Mouse (Mus musculus): ENCODE results near the gene Phf14. TPM values are rescaled to one million over a fixed set of nuclear protein-coding genes. Genes with fewer than 3 reads are reported as not detected.
"Not testable (repeated sequence)": the region's sequence is repeated elsewhere in the genome, so short reads cannot be mapped to it uniquely, and the experiment has no call there.

Gene Phf14
- polyA plus RNA-seq, 1 experiment from 2014 or later: 43.3 TPM

DNA sequence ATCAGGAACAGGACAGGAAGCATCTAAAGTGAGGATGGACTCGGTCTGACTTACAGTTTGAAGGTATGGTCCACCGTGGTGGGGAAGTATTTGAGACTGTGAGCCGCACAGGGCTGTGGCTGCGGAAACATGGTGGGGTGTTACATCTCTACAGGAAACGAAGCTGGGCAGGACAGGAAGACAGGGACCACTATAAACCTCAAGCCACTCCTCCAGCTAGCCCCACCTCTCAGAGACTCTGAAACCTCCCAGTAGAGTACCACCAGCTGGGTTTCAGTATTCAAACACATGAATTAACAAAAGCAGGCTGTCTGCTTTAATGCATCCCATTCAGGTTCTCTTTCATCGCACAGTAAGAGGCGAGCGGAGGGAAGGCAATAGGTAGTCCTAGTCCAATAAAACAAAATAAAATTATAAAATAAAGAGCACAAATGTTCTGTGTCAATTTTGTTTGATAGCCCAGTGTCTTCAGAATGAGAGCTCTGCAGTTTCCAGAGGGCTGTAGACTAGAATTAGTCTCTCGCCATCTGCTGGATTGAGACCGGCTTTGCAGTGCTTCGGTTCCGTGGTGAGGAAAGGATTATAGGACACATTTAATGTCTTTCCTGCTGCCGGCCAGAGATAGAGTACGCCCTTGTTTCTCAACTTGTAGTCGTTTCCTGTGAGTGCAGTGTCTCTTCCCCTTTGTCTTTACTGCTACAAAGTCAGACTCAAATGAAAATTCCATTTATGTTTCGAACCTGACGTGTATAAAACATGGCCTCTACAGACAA lies 217.6 kb downstream of the Phf14 start:
- ATAC-seq: peak; percentile 96
- CTCF ChIA-PET: interaction anchor here (0.8 kb wide), 1 partner anchor 9 kb away, joined by 3 read pairs; no protein-coding TSS in a partner anchor
- DNase-seq (ENCODE audit: low read depth, low spot score): peak; percentile 9
- peak; percentile 79 for TF ChIP-seq CTCF (IDR thresholded peaks at IDR 0.05)
- in situ Hi-C loops (cut with MboI; ENCODE audit: low pct_unique_long_range_greater_than_20kb): no loop called here
- POLR2A ChIA-PET: no interaction called here
- no peaks in the 10 kb centered on the region for H3K27me3 ChIP-seq

DNA sequence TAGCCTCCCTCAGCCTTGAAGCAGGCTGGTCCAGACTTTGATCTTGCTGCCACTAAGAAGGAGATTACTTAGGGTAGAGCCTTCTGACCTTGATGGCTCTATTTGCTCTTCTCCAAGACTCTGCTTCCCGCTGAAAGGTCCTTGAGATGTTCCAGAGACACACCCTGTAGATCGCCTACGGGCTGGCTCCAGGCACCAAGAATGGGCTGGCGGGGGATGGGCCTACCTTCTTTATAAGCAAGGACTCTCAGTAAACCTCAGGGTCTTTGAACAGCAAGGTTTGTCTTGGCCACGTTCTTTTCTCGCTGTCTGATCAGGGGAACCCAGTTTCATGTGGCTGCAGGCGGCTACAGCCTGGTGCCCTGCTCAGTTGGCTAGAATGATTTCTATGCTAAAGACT lies 219.0 kb downstream of the Phf14 start:
- ATAC-seq; CTCF ChIA-PET; in situ Hi-C loops (cut with MboI; ENCODE audit: low pct_unique_long_range_greater_than_20kb); DNase-seq (ENCODE audit: low read depth, low spot score): not testable (repeated sequence)
- POLR2A ChIA-PET: interaction anchor here (0.6 kb wide), 1 partner anchor 58 kb away, joined by 3 read pairs; no protein-coding TSS in a partner anchor
- H3K27me3 ChIP-seq: peaks cover 14% of the 10 kb centered on the region

DNA sequence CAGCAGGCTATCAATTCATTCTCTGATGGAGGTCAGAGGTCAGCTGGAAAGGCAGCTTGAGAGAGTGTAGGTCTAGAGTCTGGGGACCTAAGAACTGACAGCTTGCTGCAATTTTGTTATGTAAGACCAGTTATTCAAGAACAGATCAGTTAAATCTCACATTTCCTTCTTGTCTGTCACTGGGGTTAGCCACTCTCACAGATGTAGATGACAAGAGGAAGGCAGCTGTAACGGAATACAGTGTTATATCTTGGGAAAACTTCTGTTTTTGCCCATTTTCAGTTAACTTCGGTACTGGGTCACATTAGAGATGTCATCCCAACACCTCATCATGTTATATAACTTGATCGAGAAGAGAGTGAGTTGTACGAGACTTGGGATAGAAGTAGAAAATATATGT lies 219.7 kb downstream of the Phf14 start:
- peaks cover 21% of the 10 kb centered on the region for H3K27me3 ChIP-seq
- no peak for DNase-seq (ENCODE audit: low read depth, low spot score)
- no peak for ATAC-seq
- no peak for TF ChIP-seq CTCF (IDR thresholded peaks at IDR 0.05)
- in situ Hi-C loops (cut with MboI; ENCODE audit: low pct_unique_long_range_greater_than_20kb): no loop called here
- POLR2A ChIA-PET: no interaction called here
- CTCF ChIA-PET: no interaction called here

Other genes starting within 250 kb of the Phf14 start
- gene Ndufa4, start 312 bp upstream of the Phf14 start, polyA plus RNA-seq (2021): 1,013 TPM